Mouse (Mus musculus) colon, adult 2 months (tissue): Measurements from ENCODE around the gene Krtcap3. TPM values are rescaled to one million over a fixed set of nuclear protein-coding genes. Genes with fewer than 3 reads are reported as not detected.

ENCODE experiments used
- polyA plus RNA-seq: library from polyadenylated mRNA; depleted of rRNA; stranded (reverse); fragments of >200 nt; gene quantifications from 2 replicates; pipeline ENCODE4 v1.2.3, GENCODE M21; 2012; rRNA removed

The Krtcap3 gene
- polyA plus RNA-seq, result 336 and 464 TPM in 2 replicates

DNA sequence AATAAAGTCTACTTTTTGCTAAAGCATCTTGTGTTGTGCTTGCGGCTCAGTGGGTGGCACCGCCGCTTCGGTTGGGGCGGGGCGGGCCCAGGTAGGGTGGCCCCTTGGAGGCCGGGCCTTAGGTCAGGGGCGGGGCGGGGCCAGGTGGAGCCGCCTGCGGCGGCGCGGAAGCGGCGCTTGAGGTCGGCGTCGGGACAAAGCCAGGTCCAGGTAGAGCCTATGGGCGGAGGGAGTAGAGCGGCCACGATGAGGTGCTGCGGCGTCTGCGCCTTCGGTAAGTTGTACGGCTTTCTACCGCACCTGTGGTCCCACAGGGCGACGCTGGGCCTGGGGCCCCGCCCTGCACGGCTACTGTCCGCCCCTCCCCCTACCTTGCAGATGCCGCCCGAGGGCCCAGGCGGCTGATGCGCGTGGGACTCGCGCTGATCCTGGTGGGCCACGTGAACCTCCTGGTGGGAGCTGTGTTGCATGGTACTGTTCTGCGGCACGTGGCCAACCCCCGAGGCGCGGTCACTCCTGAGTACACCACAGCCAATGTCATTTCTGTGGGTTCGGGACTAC, at the start of gene Krtcap3:
Gene Krtcap3 (plus strand): TSS at position 151 of the 561 bp plus-strand sequence.

DNA sequence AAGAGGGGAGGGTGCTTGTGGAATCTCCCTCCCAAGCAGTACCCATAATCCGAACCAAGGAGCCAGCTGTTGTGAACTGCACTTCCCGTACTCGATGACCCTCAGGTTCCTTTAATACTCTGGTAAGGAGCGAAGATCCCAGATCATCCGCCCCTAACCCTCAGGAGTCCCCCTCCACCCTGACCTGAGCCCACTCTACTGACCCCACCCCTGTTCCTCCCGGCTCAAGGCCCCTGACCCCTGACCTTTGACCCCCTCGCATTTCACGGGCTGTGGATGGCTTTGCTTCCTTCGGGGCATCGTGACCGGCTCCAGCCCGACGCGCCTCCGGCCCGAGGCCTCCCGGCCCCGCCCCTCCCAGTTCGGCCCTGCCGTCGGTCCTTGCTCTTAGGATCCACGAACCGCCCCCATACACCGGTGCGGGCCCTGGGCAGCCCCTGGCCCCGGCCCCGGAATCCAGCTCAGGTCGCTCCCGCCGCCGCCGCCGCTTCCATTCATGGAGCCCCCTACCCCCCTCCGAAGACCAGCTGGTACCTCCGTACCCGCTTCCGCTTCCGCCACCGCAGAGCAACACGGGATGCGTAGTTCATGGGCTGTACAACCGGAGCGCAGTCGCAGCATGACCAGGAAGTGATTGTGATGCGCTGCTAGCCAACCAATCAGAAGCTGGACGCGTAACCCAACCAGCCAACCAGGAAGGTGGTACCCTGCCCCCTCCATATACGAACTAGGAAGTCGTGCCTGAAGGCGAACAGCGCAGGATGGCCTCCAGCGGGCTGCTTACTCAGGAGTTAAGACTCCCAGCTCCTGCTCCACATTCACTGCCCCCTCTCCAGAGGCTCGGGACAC, 49.5 kb upstream of the Krtcap3 start, which contains the start of gene Zfp513:
Gene Zfp513 (minus strand): TSS at position 562 of the 849 bp plus-strand sequence.

DNA sequence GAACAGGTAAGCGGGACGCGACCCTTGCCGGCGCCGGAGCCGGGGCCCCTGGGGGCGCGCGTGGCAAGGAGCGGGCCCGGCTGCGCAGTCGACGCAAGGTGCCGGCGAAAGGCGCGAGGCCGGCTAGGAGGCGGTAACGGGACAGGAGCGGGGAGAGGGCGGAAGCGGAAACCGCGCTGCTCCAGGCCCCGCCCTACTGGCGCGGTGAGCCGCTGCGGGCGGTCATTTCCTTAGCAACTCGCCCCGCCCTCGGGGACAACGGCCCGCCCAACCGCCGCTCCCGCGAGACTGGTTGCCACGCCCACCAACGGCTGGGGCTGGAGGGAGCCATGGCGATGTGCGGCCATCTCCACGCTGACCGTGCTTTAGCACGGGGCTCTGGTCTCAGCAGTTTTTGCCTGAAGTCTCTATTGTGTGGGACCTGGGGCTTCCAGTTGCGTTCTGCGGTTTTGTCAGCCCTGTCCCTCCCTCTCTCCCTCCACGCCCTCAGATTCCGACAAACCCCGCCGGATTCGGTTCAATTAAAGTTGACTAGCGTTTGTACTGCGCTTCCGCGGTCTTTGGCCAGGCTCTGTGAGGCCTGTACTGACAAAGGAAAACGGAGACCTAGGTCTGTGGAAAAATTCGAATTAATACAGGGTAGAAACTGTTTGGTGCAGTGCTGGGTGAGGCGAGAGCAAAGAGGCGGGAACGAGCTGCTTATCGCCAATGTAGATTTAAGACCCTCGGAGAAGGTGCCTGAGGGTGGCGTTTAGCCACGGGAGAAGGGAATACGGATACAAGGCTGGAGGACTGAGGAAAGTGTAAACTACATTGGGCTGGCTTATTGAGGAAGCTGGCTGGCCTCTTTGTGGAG, 30.8 kb upstream of the Krtcap3 start, which contains the start of gene Ppm1g:
Gene Ppm1g (minus strand): TSS at position 240 of the 856 bp plus-strand sequence.

DNA sequence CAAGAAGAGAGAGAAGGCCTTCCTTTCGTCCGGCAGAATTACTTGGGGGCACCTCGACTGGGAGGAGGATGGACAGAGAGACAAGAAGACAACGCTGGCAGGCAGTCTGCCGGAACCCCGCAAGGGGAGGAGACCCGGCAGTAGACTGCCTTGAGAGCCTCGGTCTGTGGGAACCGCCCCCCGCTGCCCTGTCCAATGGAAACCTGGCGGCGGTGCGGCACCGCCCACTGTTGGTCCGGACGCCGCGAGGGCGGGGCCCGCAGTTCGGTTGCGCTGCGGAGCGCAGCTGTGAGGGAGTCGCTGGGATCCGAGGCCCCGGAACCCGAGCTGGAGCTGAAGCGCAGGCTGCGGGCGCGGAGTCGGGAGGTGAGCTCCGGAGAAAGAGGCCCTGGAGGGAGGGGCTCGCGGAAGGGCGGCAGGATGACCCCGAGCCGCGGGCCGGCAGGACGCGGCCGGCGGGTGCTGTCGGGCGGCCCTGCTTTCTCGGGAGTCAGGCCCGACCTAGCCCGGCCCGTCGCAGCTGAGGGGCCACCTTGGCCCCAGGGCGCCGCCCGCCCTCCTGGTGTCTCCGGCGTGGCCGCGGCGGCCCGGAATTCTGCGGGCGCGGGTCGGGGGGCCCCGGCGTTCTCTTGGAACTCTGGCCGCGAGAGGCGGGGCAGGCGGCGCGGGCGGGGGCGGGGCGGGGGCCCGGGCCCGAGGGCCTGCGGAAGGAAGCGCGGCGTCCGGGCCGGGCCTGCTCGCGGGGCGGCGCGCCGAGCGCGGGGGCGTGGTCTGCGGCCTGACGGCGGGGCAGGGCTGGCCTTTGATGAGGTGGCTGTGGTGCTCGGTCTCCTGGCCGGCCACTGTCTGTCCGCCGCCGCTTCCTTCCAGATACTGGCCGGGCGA, 10.6 kb upstream of the Krtcap3 start, which contains the start of the genes Nrbp1 and Gm9970:
Gene Nrbp1 (plus strand): TSS at position 228 of the 885 bp plus-strand sequence.
Gene Gm9970 (minus strand): TSS at position 596 of the 885 bp plus-strand sequence.

DNA sequence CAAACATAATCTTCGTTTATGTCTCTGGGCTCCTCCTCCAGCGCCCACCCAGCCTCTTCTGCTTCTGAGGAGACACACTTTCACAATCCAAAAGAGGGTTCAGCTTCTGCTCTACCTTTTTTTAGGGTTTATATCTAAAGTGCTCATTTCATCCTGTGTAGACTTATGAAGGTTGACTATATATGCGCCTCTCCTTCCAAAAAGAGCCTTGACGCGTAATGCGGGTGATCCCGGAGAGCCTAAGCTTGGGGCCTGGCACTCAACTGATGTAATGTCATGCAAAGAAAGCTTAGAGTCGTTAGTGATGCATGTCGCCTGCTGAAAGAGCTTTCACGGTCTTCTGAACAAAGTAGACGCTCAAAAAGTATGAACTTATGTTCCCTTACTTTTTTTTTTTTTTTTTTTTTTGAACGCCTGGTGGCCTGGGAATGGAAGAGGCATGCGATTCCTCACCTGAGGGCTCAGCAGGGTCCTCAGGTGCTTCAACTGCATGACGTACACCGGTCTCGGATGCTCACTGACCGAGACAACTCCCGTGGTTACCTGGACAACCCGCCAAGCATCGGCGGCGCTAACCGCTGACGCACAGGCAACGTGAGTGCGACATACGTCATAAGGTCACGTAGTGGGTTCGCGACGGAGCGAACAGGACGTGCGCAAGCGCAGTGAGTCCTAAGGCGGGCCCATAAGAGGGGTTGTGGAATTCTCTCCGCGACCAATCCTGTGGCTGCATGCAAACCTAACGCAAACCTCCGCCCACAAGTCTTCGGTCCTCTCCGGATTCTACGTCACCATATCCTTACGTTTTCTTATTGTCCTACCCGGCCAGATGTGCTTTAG, 39.2 kb downstream of the Krtcap3 start, which contains the start of gene Ift172:
Gene Ift172 (minus strand): TSS at position 596 of the 840 bp plus-strand sequence.

DNA sequence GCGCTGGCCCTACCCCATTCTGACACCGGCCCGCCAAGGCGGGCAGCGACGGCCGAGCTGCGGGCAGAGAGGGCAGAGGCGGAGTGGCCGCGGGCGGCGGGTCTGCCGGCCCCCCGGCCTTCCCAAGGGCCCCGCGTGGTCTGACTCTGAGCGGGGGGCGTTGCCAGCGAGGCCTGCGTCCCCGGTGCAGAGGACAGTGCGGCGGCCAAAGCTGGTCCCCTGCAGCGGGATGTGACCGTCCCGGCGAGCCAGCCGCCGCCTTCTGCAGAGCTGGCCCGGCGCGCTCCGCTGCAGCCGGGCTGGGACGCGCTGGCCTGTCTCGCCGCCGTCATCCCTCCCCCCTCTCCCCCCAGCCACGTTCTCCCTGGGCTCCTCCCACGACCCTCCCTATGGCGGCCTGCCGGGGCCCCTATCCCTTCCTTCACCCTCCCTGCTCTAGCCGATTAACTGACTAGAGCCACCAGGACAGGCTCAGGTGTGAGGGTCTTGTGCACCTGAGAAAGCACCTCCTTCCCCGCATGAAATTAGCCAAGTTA, 44.2 kb downstream of the Krtcap3 start, which contains the start of gene Fndc4:
Gene Fndc4 (minus strand): TSS at position 475 of the 536 bp plus-strand sequence.

DNA sequence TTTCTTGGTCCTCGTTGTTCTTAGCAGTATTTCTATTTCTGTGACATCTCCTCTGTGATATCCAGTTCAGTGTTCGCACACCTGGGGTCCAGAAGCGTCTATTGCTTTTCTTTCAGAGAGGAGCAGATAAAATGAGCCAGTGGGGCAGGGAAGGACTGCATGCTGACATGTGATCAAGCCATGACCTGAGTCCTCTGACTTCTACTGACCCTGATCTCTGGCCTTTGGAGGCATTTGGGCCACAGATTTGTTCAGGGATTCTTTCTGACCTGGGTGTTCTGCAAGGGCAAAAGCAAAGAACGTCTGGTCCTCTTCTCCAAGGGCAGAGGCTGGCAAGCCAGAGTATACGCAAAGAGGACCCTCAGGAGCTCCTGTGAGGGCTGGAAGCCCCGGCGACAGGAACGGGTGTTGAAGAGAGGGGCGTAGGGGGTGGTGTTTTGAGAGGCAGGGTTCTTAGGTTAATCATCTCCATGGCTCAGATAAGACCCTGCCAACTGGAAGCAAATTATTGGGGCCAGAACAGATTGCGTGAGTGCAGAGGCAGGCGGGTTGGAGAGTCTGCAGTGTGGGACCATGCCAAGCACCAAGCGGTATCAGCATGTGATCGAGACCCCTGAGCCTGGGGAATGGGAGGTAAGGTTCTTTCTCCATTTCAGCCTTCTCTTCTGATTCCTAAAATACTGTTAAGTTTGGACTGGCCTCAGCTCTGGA, 45.7 kb downstream of the Krtcap3 start, which contains the start of gene Gckr:
Gene Gckr (plus strand): TSS at position 397 of the 711 bp plus-strand sequence.

Other genes starting within 250 kb of the Krtcap3 start
- gene Atraid, start 203.4 kb upstream of the Krtcap3 start, polyA plus RNA-seq, result 83.4 and 88.1 TPM in 2 replicates
- gene Slc5a6, start 202.8 kb upstream of the Krtcap3 start, polyA plus RNA-seq, result 52.7 and 90.2 TPM in 2 replicates
- gene Cad, start 196.9 kb upstream of the Krtcap3 start, polyA plus RNA-seq, result 33.5 and 40.2 TPM in 2 replicates
- gene Dnajc5g, start 145.4 kb upstream of the Krtcap3 start, polyA plus RNA-seq, result not detected in 2 replicates
- gene Slc30a3, start 143.5 kb upstream of the Krtcap3 start, polyA plus RNA-seq, result 0.05 and 0.23 TPM in 2 replicates
- gene Trim54, start 135.0 kb upstream of the Krtcap3 start, polyA plus RNA-seq, result not detected in 2 replicates
- gene Ucn, start 112.9 kb upstream of the Krtcap3 start, polyA plus RNA-seq, result not detected in 2 replicates
- gene Mpv17, start 97.4 kb upstream of the Krtcap3 start, polyA plus RNA-seq, result 46.0 and 55.3 TPM in 2 replicates
- gene Gm29609, start 71.8 kb upstream of the Krtcap3 start, polyA plus RNA-seq, result 2.2 and 3.9 TPM in 2 replicates
- 32.1 and 36.4 TPM in 2 replicates for gene Gtf3c2, start 71.5 kb upstream of the Krtcap3 start, polyA plus RNA-seq
- 75.8 and 85.0 TPM in 2 replicates for gene Snx17, start 58.5 kb upstream of the Krtcap3 start, polyA plus RNA-seq
- 36.2 and 39.3 TPM in 2 replicates for gene Eif2b4, start 58.3 kb upstream of the Krtcap3 start, polyA plus RNA-seq
- 72.4 and 72.5 TPM in 2 replicates for gene Zfp513, start 49.4 kb upstream of the Krtcap3 start, polyA plus RNA-seq
- 74.5 and 100 TPM in 2 replicates for gene Ppm1g, start 31.0 kb upstream of the Krtcap3 start, polyA plus RNA-seq
- 125 and 189 TPM in 2 replicates for gene Nrbp1, start 10.8 kb upstream of the Krtcap3 start, polyA plus RNA-seq
- 0.35 TPM in 2 replicates for gene Gm9970, start 10.5 kb upstream of the Krtcap3 start, polyA plus RNA-seq
- 24.2 and 26.7 TPM in 2 replicates for gene Ift172, start 39.4 kb downstream of the Krtcap3 start, polyA plus RNA-seq
- 6.8 and 8.5 TPM in 2 replicates for gene Fndc4, start 44.4 kb downstream of the Krtcap3 start, polyA plus RNA-seq
- gene Gckr, start 45.8 kb downstream of the Krtcap3 start, polyA plus RNA-seq, result not detected in 2 replicates
- gene Zfp512, start 200.7 kb downstream of the Krtcap3 start, polyA plus RNA-seq, result 5.9 and 6.5 TPM in 2 replicates
- gene 4930548H24Rik, start 234.0 kb downstream of the Krtcap3 start, polyA plus RNA-seq, result not detected in 2 replicates
- gene Gpn1, start 243.1 kb downstream of the Krtcap3 start, polyA plus RNA-seq, result 11.7 and 12.8 TPM in 2 replicates